In genomic region chr3:29122556-29122955, GRCm38 (mm10) we compare ENCODE assay signal across 21 mouse cellular contexts. TPM values are rescaled to one million over a fixed set of nuclear protein-coding genes. Genes with fewer than 3 reads are reported as not detected.
"Had no signal": no experiment of that assay in that cellular context is flagged by ENCODE, and none has a peak within 500 bp of the region (broad histone marks: within the 10 kb centered on the region; RNA-seq: fewer than 3 reads in every experiment).

No protein-coding gene starts in this region.

- H3K4me3 ChIP-seq: neural tube, embryonic 13.5 days; neural tube, embryonic 15.5 days; stomach, embryonic 15.5 days had no signal

- H3K9ac ChIP-seq: neural tube, embryonic 13.5 days; neural tube, embryonic 15.5 days; stomach, embryonic 15.5 days had no signal

- H3K4me2 ChIP-seq: neural tube, embryonic 13.5 days; neural tube, embryonic 15.5 days; stomach, embryonic 15.5 days had no signal

- H3K9me3 ChIP-seq: neural tube, embryonic 13.5 days; neural tube, embryonic 15.5 days; stomach, embryonic 15.5 days had no signal

- H3K27ac ChIP-seq: neural tube, embryonic 13.5 days; neural tube, embryonic 15.5 days; stomach, embryonic 15.5 days; stomach, postnatal 0 days had no signal

- H3K36me3 ChIP-seq: neural tube, embryonic 13.5 days; neural tube, embryonic 15.5 days; stomach, embryonic 15.5 days had no signal

- DNase-seq: retina, postnatal 1 day; right cerebral cortex, adult 18-20 months; right cerebral cortex, postnatal 14 days; right cerebral cortex, postnatal 25 days; right cerebral cortex, postnatal 4 days; spleen, adult 18-20 months; thymus, adult 18-20 months; thymus, adult 2 months; thymus, postnatal 14 days; thymus, postnatal 25 days; thymus, postnatal 36 days; thymus, postnatal 4 days had no signal

- H3K4me1 ChIP-seq: neural tube, embryonic 13.5 days; neural tube, embryonic 15.5 days; stomach, embryonic 15.5 days had no signal

- H3K27me3 ChIP-seq: neural tube, embryonic 13.5 days; neural tube, embryonic 15.5 days; stomach, embryonic 15.5 days had no signal

RNA-seq across cellular contexts. Expression of gene Egfem1, which starts 40.7 kb away (rescaled TPM):
- total RNA-seq: neutrophil, adult 5-6 weeks had no signal
- polyA plus RNA-seq: small intestine, adult 2 months; spleen, adult 2 months; thymus, adult 2 months; thymus, postnatal 0 days; urinary bladder, adult 2 months had no signal
